Mouse (Mus musculus) G1E (cell line): ENCODE data around the gene Ttc17.

Experiments
- CTCF ChIP-seq: IDR thresholded peaks from 2 replicates; pipeline ENCODE4 v1.5.1; 2012; ENCODE audit warnings: low read depth, low read length, inconsistent platforms, mixed read lengths
- GATA1 ChIP-seq: IDR thresholded peaks from 2 replicates; pipeline ENCODE4 v1.6.1; 2012; ENCODE audit warnings: borderline replicate concordance, low read length, inconsistent platforms, mixed read lengths
- TAL1 ChIP-seq: conservative IDR thresholded peaks from 2 replicates; pipeline ENCODE4 v1.6.1; 2012; ENCODE audit warnings: low read depth, low read length, inconsistent platforms, mixed read lengths

- TF ChIP-seq CTCF (no peak), TAL1 (no peak), GATA1 (no peak)
Measured at GRCm38 (mm10) chr2:94289659-94290058, 116.8 kb downstream of the Ttc17 start.
